Mouse (Mus musculus) layer of hippocampus, postnatal 14 days (tissue): ENCODE results near the gene Ccser1. TPM values are rescaled to one million over a fixed set of nuclear protein-coding genes. Genes with fewer than 3 reads are reported as not detected.

Source experiments
- DNase-seq, 2 experiments: peaks; one replicate each; pipeline ENCODE4 v3.0.0; 2021 to 2022; ENCODE audit warnings: low spot score in 2 of 2, mixed read lengths in 1 of 2
- long read RNA-seq, 2 experiments: library from polyadenylated mRNA; stranded (forward); transcript quantifications; one replicate each; pipeline ENCODE4 v2.0.0; 2021
- total RNA-seq, 2 experiments: library from RNA; stranded (reverse); gene quantifications; 2 replicates each; pipeline ENCODE4 v1.2.3; 2021

Gene Ccser1
- 10 to 100 TPM; 37.7 to 39.8 TPM for total RNA-seq
- long read RNA-seq, experiment 1, partial matches to known transcripts: 0 of 3 reads
- long read RNA-seq, experiment 1, other reads (novel, unspliced or antisense): 3 of 3 reads
- long read RNA-seq, experiment 2, partial matches to known transcripts: 0 of 5 reads
- long read RNA-seq, experiment 2, other reads (novel, unspliced or antisense): 5 of 5 reads

GRCm38 (mm10) chr6:61179949-61180755 is at the start of gene Ccser1:
Ccser1 (plus strand) TSS chr6:61180324.
- peak; percentile 65 to 66 for DNase-seq

- no peak for DNase-seq
Measured at GRCm38 (mm10) chr6:61136436-61136835, 43.7 kb upstream of the Ccser1 start.

GRCm38 (mm10) chr6:61143031-61143430 is 37.1 kb upstream of the Ccser1 start:
- no peak for DNase-seq

- no peak for DNase-seq
Measured at GRCm38 (mm10) chr6:61152924-61153323, 27.2 kb upstream of the Ccser1 start.

GRCm38 (mm10) chr6:61154654-61155053 is 25.5 kb upstream of the Ccser1 start:
- DNase-seq: no peak

GRCm38 (mm10) chr6:61155059-61155629 is 25.0 kb upstream of the Ccser1 start:
- no peak for DNase-seq

- no peak for DNase-seq
Measured at GRCm38 (mm10) chr6:61155718-61156117, 24.4 kb upstream of the Ccser1 start.

GRCm38 (mm10) chr6:61162117-61162516 is 18.0 kb upstream of the Ccser1 start:
- no peak for DNase-seq

- DNase-seq: no peak
Measured at GRCm38 (mm10) chr6:61166891-61167290, 13.2 kb upstream of the Ccser1 start.

GRCm38 (mm10) chr6:61176126-61176525 is 4.0 kb upstream of the Ccser1 start:
- peak in 1 of 2 experiments; percentile 68 for DNase-seq

GRCm38 (mm10) chr6:61177476-61177875 is 2.6 kb upstream of the Ccser1 start:
- no peak for DNase-seq

- DNase-seq: no peak
Measured at GRCm38 (mm10) chr6:61179641-61179948, 529 bp upstream of the Ccser1 start.

- DNase-seq: peak; percentile 30 to 53
Measured at GRCm38 (mm10) chr6:61180756-61181191, 650 bp downstream of the Ccser1 start.

GRCm38 (mm10) chr6:61189029-61189428 is 8.9 kb downstream of the Ccser1 start:
- no peak for DNase-seq

GRCm38 (mm10) chr6:61191597-61192386 is 11.7 kb downstream of the Ccser1 start:
- no peak for DNase-seq

GRCm38 (mm10) chr6:61203344-61203743 is 23.2 kb downstream of the Ccser1 start:
- DNase-seq: no peak

- no peak for DNase-seq
Measured at GRCm38 (mm10) chr6:61206042-61206441, 25.9 kb downstream of the Ccser1 start.

GRCm38 (mm10) chr6:61206619-61207018 is 26.5 kb downstream of the Ccser1 start:
- no peak for DNase-seq

- no peak for DNase-seq
Measured at GRCm38 (mm10) chr6:61210061-61210737, 30.1 kb downstream of the Ccser1 start.

- no peak for DNase-seq
Measured at GRCm38 (mm10) chr6:61215705-61216104, 35.6 kb downstream of the Ccser1 start.

GRCm38 (mm10) chr6:61216514-61216913 is 36.4 kb downstream of the Ccser1 start:
- no peak for DNase-seq
